Mouse (Mus musculus) stomach, embryonic 16.5 days (tissue): ENCODE results near the gene Gm28372. TPM values are rescaled to one million over a fixed set of nuclear protein-coding genes. Genes with fewer than 3 reads are reported as not detected.
"Not testable (repeated sequence)": the region's sequence is repeated elsewhere in the genome, so short reads cannot be mapped to it uniquely, and the experiment has no call there.

Experiments used
- ATAC-seq: fragments of 200-750 bp; cut with Nextera tagmentation; 2 replicates; pipeline ENCODE4 v1.8.0; 2017; ENCODE audit warnings: moderate number of reproducible peaks, moderate TSS enrichment; ENCODE audit not compliant: insufficient read depth, low FRiP score
- H3K27ac ChIP-seq: fragments of 300-500 bp; sonication (generic); 2 replicates; pipeline ENCODE4 v1.5.1; 2014; ENCODE audit warnings: low read length
- H3K27me3 ChIP-seq: fragments of 300-500 bp; sonication (generic); 2 replicates; pipeline ENCODE4 v1.6.1; 2014; ENCODE audit warnings: low read length, control low read depth, mixed read lengths; ENCODE audit not compliant: control insufficient read depth, insufficient read depth
- H3K36me3 ChIP-seq: fragments of 300-500 bp; sonication (generic); 2 replicates; pipeline ENCODE4 v1.6.1; 2014; ENCODE audit warnings: low read length; ENCODE audit not compliant: control insufficient read depth, insufficient read depth
- H3K4me1 ChIP-seq: fragments of 300-500 bp; sonication (generic); 2 replicates; pipeline ENCODE4 v1.6.1; 2014; ENCODE audit warnings: low read length, control low read depth, mixed read lengths; ENCODE audit not compliant: control insufficient read depth, insufficient read depth
- H3K4me2 ChIP-seq: fragments of 300-500 bp; sonication (generic); 2 replicates; pipeline ENCODE4 v1.6.1; 2014; ENCODE audit warnings: low read depth, low read length, mixed read lengths
- H3K4me3 ChIP-seq: fragments of 300-500 bp; sonication (generic); replicated peaks from 2 replicates; pipeline ENCODE4 v1.5.1; 2014; ENCODE audit warnings: mild to moderate bottlenecking, low read length
- H3K9ac ChIP-seq: fragments of 300-500 bp; sonication (generic); 2 replicates; pipeline ENCODE4 v1.6.1; 2014; ENCODE audit warnings: low read length
- H3K9me3 ChIP-seq: fragments of 300-500 bp; sonication (generic); replicated peaks from 2 replicates; pipeline ENCODE4 v1.6.1; 2016; ENCODE audit warnings: low read length, control low read depth; ENCODE audit not compliant: control insufficient read depth
- WGBS: fragments of 180-500 bp; shearing (Covaris S2); extraction: QIAGEN DNeasy Blood & Tissue Kit; methylation state at CpG from one replicate; pipeline ENCODE4 v1.1.7; 2014; 5-methylcytosine and 5-hydroxymethylcytosine counted together
- polyA plus RNA-seq: library from polyadenylated mRNA; unstranded; fragments of >200 nt; fragmentation: Nextera tagmentation; extraction: Ambion mirVana; gene quantifications from 2 replicates; pipeline ENCODE4 v1.2.1, GENCODE M21; 2015

Gm28372 gene
- polyA plus RNA-seq = not detected in 2 replicates

DNA sequence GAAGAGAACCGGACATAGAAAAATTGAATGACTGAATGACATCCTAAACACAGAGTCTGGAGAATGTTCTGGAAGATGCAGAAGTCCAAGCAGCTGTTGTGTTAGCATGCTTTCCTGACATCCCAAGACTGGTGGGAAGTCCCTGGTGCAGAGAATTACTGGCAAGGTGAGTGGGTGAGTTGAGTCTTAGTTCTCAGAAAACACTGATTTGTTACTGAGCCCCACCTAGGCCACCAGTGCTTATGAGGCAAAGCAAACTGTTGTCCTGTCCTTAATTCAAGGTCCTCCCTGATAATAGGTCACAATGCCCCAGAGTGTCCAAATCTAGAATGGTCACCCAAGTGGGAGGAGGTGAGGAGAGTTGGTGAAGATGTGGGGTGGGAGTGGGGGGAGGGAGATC, at the start of gene Gm28372, which contains the start of gene 1700020A23Rik:
TSS of gene Gm28372 (plus strand) at position 301 of the 400 bp plus-strand sequence.
TSS of gene 1700020A23Rik (plus strand) at position 321 of the 400 bp plus-strand sequence.
- H3K9me3 ChIP-seq = no peaks in the 10 kb centered on the region
- 0 out of 2 replicates have a peak, but pooled peaks cover 8% of the 10 kb centered on the region for H3K4me1 ChIP-seq
- H3K27me3 ChIP-seq = no peaks in the 10 kb centered on the region
- ATAC-seq = no peak
- no peak within 1 kb of the TSS for H3K9ac ChIP-seq
- no peak within 1 kb of the TSS for H3K27ac ChIP-seq
- H3K4me2 ChIP-seq = no peak within 1 kb of the TSS
- no peaks in the 10 kb centered on the region for H3K36me3 ChIP-seq
- H3K4me3 ChIP-seq = no peak within 1 kb of the TSS
- WGBS = 85% methylated on average over 1 of the region's 1 CpGs

DNA sequence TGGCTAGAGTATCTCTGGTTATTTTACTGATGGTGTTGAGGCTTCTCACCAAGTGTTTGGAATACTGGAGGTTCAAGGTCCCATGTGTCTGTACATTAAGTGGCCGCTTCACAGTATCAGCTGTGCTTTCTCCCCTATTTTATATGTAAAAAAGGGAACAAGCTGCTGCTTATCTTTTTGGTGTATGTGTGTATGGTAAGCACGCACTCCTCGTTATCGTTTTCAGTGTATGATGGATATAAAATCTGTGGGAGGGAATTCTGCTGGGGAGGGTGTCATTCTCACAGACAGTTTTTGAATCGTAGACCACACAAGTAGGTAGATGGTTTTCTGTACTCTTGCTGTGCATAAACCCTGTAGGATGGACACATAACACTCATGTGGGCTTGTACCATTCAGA, 47.5 kb upstream of the Gm28372 start:
- WGBS = 91% methylated on average over 5 of the region's 5 CpGs
- 0 out of 2 replicates have a peak, but pooled peaks cover 2% of the 10 kb centered on the region for H3K4me1 ChIP-seq
- H3K27ac ChIP-seq = no peak overlapping the region
- H3K4me2 ChIP-seq = no peak overlapping the region
- peaks cover 26% of the 10 kb centered on the region for H3K27me3 ChIP-seq
- no peak overlapping the region for H3K4me3 ChIP-seq
- H3K9me3 ChIP-seq = no peaks in the 10 kb centered on the region
- H3K36me3 ChIP-seq = no peaks in the 10 kb centered on the region
- no peak for ATAC-seq
- no peak overlapping the region for H3K9ac ChIP-seq

DNA sequence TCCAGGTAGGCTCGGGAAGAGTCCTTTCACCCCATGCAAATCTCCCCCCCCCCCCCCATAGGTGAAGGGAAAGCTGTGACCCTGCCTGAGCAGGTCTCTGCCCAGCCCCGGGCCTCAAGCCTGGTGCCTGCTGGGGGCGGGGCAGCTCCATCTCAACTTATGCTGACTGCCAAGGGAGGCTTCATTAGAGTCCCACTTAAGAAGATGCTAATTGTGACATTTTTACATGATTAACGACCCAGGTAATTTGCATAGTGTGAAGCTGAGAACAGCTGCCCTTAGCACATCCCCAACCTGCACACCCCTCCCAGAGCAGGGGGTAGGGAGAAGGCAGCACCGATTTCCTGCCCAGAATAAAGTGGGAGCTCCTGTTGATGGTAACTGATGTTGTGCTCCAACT, 46.2 kb upstream of the Gm28372 start:
- H3K9ac ChIP-seq = no peak overlapping the region
- no peaks in the 10 kb centered on the region for H3K36me3 ChIP-seq
- WGBS = 11% methylated on average over 5 of the region's 5 CpGs
- peaks cover 32% of the 10 kb centered on the region for H3K27me3 ChIP-seq
- ATAC-seq = no peak; the same call in 1 of the 2 replicates
- H3K4me2 ChIP-seq = no peak overlapping the region
- no peak overlapping the region for H3K4me3 ChIP-seq
- H3K4me1 ChIP-seq = 0 out of 2 replicates have a peak, but pooled peaks cover 2% of the 10 kb centered on the region
- H3K9me3 ChIP-seq = no peaks in the 10 kb centered on the region
- H3K27ac ChIP-seq = no peak overlapping the region

DNA sequence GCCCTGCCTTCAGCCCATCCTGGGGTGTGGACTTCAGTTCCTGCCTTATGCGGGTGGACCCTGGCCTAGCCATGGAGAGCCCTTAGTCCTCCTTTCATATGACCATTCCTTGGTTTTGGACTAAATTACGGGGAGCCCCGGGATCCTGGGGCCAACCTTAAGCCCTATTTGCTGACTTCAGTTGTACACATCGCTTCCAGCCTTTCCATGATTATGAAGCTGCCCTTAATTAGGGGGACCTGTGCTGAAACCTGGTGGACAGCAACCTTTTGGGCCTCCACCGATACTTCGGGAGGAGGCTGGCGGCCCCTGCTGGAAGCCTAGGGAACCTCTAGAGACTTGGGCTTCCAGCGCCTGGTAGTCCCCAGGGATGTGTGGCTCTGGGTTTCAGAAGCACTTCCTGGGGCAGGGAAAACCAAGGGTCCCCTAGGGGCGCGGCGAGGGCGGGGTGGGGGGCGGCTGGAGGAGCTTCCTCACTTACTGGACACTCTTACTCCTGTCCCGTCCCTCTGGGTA, 42.5 kb upstream of the Gm28372 start:
- 9% methylated on average over 14 of the region's 14 CpGs for WGBS
- H3K4me3 ChIP-seq = no peak overlapping the region
- ATAC-seq = no peak
- no peak overlapping the region for H3K4me2 ChIP-seq
- peaks cover 32% of the 10 kb centered on the region for H3K27me3 ChIP-seq
- H3K9ac ChIP-seq = no peak overlapping the region
- no peaks in the 10 kb centered on the region for H3K9me3 ChIP-seq
- H3K36me3 ChIP-seq = no peaks in the 10 kb centered on the region
- no peak overlapping the region for H3K27ac ChIP-seq
- H3K4me1 ChIP-seq = 0 out of 2 replicates have a peak, but pooled peaks cover 2% of the 10 kb centered on the region

DNA sequence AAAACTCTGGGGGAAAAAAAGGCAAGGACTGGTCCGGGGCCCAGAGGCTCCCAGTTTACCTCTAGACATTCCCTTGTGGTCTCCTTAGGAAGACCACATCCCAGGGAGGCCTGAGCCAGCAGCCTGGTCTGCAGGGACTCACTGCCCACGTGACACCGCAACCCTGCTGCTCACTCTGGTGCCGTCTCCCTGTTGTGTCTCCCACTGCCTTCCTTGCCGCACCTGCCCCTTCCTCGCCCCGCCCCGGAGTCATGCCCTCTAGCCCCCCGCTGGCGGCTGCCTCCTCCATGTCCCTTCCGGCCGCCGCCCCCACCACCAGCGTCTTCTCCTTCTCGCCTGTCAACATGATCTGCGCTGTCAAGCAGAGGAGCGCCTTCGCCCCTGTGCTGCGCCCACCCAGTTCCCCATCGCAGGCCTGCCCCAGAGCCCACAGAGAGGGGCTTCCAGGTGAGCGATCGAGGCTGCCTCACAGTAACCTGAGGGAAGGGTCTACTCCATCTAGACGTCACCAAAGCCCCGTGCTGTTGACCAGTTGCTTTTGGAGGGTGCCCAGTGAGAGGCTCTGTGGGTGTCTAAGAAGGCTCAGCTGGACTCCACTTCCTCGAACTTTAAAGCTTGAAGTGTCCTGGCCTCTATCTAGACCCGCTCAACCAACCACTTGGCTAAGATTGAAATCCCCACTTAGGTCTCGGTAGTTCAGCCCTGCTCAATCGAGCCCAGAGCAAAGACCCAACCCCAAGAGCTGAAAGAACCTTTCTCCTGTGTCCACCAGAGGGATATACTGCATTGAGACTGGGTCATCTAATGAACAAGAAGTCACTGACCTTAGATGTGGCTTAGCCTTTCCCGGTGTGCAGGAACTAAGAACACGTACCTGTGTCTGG, 39.6 kb upstream of the Gm28372 start:
- Histone ChIP-seq H3K27me3 (peaks cover 23% of the 10 kb centered on the region), H3K36me3 (no peaks in the 10 kb centered on the region)
- WGBS = 15% methylated on average over 30 of the region's 30 CpGs

DNA sequence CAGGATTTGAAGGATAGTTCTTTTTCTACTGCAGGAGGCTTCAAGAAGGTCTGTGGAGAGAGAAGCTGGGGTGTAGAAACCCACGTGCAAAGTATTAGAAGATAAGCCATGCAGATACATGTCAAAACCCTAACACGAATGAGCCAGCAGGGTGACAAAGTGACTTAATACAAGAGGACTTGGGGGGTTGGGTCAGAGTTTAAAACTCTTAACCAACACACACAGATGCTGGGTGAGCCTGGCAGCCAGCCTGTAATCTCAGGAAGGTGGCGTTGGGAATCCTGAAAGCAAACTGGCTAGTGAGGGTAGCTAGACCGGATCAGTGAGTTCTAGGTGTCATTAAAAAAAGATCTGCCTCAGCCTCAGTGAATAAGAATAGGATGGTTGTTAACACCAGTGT, 37.7 kb upstream of the Gm28372 start:
- WGBS = 54% methylated on average over 4 of the region's 4 CpGs
- no peak for ATAC-seq
- Histone ChIP-seq H3K9me3 (no peaks in the 10 kb centered on the region), H3K4me2 (no peak overlapping the region), H3K27ac (no peak overlapping the region), H3K4me3 (no peak overlapping the region), H3K9ac (no peak overlapping the region), H3K4me1 (no peaks in the 10 kb centered on the region), H3K36me3 (no peaks in the 10 kb centered on the region), H3K27me3 (peaks cover 8% of the 10 kb centered on the region)

More for the DNA sequence above, 39.6 kb upstream of the Gm28372 start:
- no peak; the same call in 1 of the 2 replicates for ATAC-seq
- Histone ChIP-seq H3K4me1 (0 out of 2 replicates have a peak, but pooled peaks cover 2% of the 10 kb centered on the region), H3K9me3 (no peaks in the 10 kb centered on the region), H3K9ac (peak overlapping the region; percentile 34; the same call in 1 of the 2 replicates), H3K4me2 (peak overlapping the region; percentile 52), H3K4me3 (peak overlapping the region; percentile 29), H3K27ac (no peak overlapping the region)

DNA sequence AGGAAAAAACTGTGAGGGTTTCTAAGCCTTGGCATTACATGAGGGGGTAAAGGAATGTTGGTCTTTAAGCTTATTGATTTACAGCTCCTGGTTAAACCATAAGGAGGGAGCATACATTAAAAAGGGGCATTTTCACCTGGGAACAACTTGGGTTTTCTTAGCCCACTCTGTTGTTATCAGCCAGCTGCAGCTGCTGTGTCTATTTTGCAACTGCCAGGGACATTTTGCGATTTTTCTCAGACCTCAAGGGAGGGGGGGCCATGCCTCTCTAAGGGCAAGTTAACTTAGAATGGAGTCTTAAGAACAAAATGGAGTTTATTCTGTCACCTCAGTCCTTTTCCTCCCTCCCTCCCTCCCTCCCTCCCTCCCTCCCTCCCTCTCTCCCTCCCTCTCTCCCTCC, 32.0 kb upstream of the Gm28372 start:
- ATAC-seq, H3K27ac ChIP-seq, H3K4me2 ChIP-seq, H3K9me3 ChIP-seq, H3K36me3 ChIP-seq, H3K4me1 ChIP-seq, H3K27me3 ChIP-seq, H3K4me3 ChIP-seq, H3K9ac ChIP-seq: not testable (repeated sequence)
- 36% methylated on average over 1 of the region's 1 CpGs for WGBS

DNA sequence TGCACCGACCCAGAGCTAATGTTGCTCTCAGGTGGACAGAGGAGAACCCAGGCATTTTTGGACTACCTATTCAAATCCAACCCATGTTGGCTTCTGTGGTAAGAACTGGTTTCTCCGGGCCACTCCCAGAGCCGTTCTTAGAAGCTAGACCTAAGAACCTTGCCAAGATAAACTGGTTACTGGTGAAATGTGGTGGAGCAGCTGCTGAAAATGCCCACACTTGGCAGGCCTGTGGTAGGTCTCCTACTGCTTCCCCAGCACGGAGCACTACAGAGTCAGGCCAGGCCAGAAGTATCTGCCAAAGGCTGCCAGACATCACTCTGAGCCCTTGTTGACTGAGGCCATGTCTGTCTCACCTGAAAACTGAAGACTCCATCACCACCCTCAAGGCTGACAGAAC, 30.1 kb upstream of the Gm28372 start:
- WGBS = 74% methylated on average over 4 of the region's 4 CpGs
- Histone ChIP-seq H3K4me3 (no peak overlapping the region), H3K9ac (no peak overlapping the region), H3K9me3 (no peaks in the 10 kb centered on the region), H3K27me3 (no peaks in the 10 kb centered on the region), H3K27ac (no peak overlapping the region), H3K4me1 (no peaks in the 10 kb centered on the region), H3K36me3 (no peaks in the 10 kb centered on the region), H3K4me2 (no peak overlapping the region)
- ATAC-seq = no peak

DNA sequence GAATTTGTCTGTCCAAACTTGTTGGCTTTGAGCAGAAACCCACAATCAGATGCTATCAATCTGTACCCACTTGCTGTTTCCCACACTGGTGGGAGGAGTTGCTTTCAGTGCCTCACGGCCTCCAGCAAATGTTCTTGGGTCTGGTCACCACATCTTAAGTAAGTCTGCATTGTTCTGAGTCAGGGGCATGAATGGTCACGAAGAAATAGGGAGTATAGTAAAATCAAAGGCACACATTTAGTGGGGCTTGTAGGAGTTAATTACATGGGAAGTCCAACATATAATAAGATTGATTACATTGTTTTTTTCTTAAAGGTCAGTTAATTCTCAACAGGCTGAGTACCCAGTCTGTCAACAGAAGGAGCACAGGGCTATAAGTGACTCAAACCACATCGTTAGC, 21.8 kb upstream of the Gm28372 start:
- Histone ChIP-seq H3K9me3 (no peaks in the 10 kb centered on the region), H3K4me1 (no peaks in the 10 kb centered on the region), H3K27me3 (no peaks in the 10 kb centered on the region), H3K27ac (no peak overlapping the region), H3K4me3 (no peak overlapping the region), H3K36me3 (no peaks in the 10 kb centered on the region), H3K9ac (no peak overlapping the region), H3K4me2 (no peak overlapping the region)
- no peak for ATAC-seq
- 50% methylated on average over 3 of the region's 3 CpGs for WGBS
